Mouse (Mus musculus): ENCODE data around the gene Kif14. TPM values are rescaled to one million over a fixed set of nuclear protein-coding genes. Genes with fewer than 3 reads are reported as not detected.

Kif14 gene
- total RNA-seq, 2 experiments from 2014 or later, result 0.08 TPM; not detected in 1

GRCm38 (mm10) chr1:136512317-136512716 lies 46.2 kb downstream of the Kif14 start:
- DNase-seq, result no peak
- H3K4me3 ChIP-seq, result no peak overlapping the region
- TF ChIP-seq CTCF (IDR thresholded peaks at IDR 0.05), result no peak
- no peak overlapping the region for H3K27ac ChIP-seq
- intact Hi-C loops (cut with DNase I), result no loop called here

DNA sequence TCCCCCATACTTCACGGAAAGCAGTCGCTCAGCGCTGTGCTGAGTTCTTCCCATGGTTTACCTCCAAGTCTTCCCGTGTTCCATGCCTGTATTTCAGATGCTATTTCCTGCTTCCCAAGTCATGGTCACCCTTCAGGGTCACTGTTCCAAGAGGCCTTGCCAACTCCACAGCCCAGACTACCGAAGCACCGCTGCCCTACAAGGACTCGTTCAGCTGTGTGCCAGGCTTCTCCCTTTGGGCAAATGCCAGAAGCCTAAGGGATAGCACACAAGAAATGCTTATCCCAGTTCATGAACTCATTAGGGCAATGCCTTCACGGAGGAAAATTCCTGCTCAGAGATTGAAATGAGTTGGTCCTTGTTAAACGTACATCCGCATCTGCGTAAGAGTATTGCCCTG lies 47.0 kb downstream of the Kif14 start:
- intact Hi-C loops (cut with DNase I), result no loop called here
- H3K27ac ChIP-seq, result no peak overlapping the region
- DNase-seq, result no peak
- no peak overlapping the region for H3K4me3 ChIP-seq
- TF ChIP-seq CTCF (IDR thresholded peaks at IDR 0.05), result no peak

DNA sequence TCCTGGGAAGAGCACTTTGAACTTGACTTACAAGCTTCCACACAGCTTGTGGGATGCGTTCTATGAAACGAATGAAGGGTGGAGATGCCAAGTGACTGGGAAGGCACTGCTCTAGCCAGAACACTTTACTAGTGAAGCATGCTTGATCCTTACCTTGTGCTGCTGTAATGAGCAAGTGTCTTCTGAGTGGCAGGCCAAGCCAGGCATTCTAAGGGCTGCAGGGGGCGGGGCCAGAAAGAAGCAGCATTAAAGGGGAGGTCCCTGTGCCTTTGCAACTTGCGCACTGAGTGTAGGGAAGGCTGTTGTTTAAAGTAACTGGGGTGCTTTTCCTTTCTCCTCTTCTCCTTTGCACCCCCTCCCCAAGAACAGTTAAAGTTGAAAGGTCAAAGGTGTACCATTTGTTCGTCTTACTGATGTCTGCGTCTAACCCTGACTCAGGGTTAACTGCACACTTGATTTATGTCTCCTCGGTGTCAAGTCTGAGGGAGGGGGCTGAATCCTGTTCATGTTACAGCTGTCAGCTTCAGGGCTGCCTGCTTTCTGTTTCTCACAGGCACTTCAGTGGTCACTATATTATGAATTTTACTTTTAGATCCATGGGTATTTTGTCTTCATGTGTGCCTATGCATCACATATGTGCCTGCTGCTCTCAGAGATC lies 52.7 kb downstream of the Kif14 start:
- intact Hi-C loops (cut with DNase I), result no loop called here
- Histone ChIP-seq H3K4me3 (no peak overlapping the region), H3K27ac (no peak overlapping the region)
- TF ChIP-seq CTCF (IDR thresholded peaks at IDR 0.05), result no peak
- no peak for DNase-seq

GRCm38 (mm10) chr1:136521363-136521937 lies 55.3 kb downstream of the Kif14 start:
- Histone ChIP-seq H3K27ac (no peak overlapping the region), H3K4me3 (no peak overlapping the region)
- peak; percentile 69 for TF ChIP-seq CTCF (IDR thresholded peaks at IDR 0.05)
- intact Hi-C loops (cut with DNase I), result no loop called here
- peak; percentile 39 for DNase-seq

GRCm38 (mm10) chr1:136524917-136525316 lies 58.8 kb downstream of the Kif14 start:
- peak; percentile 69 for DNase-seq
- TF ChIP-seq CTCF (IDR thresholded peaks at IDR 0.05), result peak; percentile 87
- Histone ChIP-seq H3K27ac (no peak overlapping the region), H3K4me3 (no peak overlapping the region)
- intact Hi-C loops (cut with DNase I), result no loop called here

DNA sequence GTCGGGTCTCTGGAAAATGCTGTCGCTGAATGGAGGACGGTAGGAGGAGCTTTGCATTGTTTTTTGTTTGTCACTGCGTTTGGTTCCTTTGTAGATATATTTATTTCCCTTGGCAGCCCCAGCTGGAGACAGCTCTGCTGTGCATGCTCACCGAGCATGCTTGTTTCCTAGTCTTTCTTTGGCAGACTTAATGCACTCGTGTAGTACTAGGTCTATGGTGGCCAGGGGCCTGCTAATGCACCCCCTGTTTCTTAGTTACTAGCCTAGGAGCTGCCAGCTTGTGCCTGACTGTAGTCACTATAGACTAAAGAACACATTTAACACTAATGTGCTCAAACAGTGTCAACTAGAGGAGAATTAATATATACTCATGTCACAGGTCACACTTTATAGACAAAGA lies 59.7 kb downstream of the Kif14 start:
- Histone ChIP-seq H3K4me3 (no peak overlapping the region), H3K27ac (no peak overlapping the region)
- intact Hi-C loops (cut with DNase I), result no loop called here
- no peak for DNase-seq
- no peak for TF ChIP-seq CTCF (IDR thresholded peaks at IDR 0.05)

- Histone ChIP-seq H3K4me3 (no peak overlapping the region), H3K27ac (no peak overlapping the region)
- DNase-seq, result no peak
- intact Hi-C loops (cut with DNase I), result no loop called here
- no peak for TF ChIP-seq CTCF (IDR thresholded peaks at IDR 0.05)
Observed at GRCm38 (mm10) chr1:136527163-136527562, 61.0 kb downstream of the Kif14 start.

- Histone ChIP-seq H3K4me3 (no peak overlapping the region), H3K27ac (no peak overlapping the region)
- intact Hi-C loops (cut with DNase I), result no loop called here
- TF ChIP-seq CTCF (IDR thresholded peaks at IDR 0.05), result no peak
- DNase-seq, result no peak
Observed at GRCm38 (mm10) chr1:136532556-136532955, 66.4 kb downstream of the Kif14 start.

DNA sequence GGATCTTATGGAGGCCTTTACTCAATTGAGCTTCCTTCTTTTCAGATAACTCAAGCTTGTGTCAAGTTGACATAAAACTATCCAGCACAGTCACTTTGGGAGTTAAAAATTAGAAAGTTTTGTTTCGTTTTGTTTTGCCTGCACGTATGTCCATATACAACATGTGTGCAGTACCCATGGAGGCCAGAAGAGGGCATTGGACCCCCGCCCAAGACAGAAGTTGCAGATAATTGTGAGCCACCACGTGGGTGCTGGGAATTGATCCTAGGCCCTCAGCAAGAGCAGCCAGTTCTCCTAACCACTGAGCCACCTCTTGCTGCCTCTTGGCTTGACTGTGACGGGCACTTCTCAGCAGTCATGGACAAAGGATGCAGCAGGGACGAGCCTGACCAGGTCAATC lies 70.8 kb downstream of the Kif14 start:
- intact Hi-C loops (cut with DNase I), result no loop called here
- no peak overlapping the region for H3K4me3 ChIP-seq
- peak; percentile 10; the same call in 1 of the 2 replicates for TF ChIP-seq CTCF (IDR thresholded peaks at IDR 0.05)

GRCm38 (mm10) chr1:136538247-136538646 lies 72.1 kb downstream of the Kif14 start:
- intact Hi-C loops (cut with DNase I), result no loop called here
- Histone ChIP-seq H3K4me3 (no peak overlapping the region), H3K27ac (no peak overlapping the region)
- no peak for TF ChIP-seq CTCF (IDR thresholded peaks at IDR 0.05)
- DNase-seq, result peak; percentile 62

More for the DNA sequence above, 70.8 kb downstream of the Kif14 start:
- H3K27ac ChIP-seq, result no peak overlapping the region
- no peak for DNase-seq

DNA sequence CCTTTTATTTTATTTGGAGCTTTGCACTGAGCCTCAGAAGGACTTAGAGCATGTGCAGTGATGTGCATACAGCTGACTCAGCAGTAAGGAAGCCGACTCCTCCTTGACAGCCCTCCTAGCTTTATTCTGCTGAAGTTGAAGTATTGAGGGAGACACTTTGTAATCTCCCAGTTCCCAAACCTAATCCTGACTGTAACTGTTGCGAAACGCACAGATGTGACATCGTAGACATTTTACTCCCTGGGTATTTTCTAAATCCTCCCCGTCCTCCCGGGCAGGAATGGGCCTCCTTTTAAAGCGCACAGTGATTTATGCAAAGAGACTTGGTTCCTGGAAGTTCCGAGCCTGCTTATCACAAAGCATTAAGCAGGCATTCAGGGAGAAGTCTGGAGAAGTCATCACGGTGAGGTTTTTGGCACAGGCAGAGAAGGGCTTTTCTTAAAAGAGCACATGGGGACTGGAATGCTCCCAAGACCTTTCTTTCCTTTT lies 74.3 kb downstream of the Kif14 start:
- intact Hi-C loops (cut with DNase I), result no loop called here
- no peak for DNase-seq
- Histone ChIP-seq H3K27ac (peak overlapping the region; percentile 56), H3K4me3 (peak overlapping the region; percentile 50)
- TF ChIP-seq CTCF (IDR thresholded peaks at IDR 0.05), result no peak

DNA sequence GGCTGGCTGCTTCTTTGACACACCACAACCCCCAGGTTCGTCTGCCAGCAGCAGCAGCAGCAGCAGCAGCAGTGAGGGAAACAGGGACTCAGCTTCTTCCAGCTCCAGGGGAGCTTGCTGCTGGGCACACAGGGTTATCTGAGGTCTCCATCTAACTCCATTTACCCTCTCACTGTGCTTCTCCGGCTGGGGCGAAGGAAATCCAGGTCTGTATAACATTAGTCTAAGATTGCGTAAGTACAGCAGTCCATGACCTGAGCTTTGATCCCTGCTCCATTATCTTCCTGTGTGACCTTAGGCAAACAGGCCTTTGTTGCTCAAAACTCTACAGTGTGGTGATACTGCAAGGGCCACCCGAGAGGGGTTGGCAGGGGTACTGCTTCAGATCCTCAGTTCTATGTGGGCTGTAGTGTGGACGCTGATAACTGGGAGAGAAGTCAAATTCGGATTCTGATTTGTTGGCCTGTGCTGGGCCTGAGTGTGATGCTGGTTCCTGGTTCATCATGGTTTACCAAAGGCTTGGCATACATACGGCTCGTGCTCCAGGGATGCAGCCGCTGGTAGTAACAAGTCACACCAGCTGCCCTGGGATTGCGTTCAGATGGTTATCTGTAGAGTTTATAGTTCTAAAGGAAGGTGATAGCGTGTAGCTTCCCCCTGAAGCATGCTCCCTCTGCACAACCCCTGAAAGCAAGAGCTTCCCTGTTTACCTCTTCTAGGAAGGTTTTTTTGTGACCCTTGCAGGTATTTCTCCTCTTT lies 75.7 kb downstream of the Kif14 start:
- no peak overlapping the region for H3K27ac ChIP-seq
- no peak overlapping the region for H3K4me3 ChIP-seq
- no peak for TF ChIP-seq CTCF (IDR thresholded peaks at IDR 0.05)
- DNase-seq, result no peak
- intact Hi-C loops (cut with DNase I), result no loop called here

- intact Hi-C loops (cut with DNase I), result no loop called here
- TF ChIP-seq CTCF (IDR thresholded peaks at IDR 0.05), result no peak
Observed at GRCm38 (mm10) chr1:136543920-136544319, 77.8 kb downstream of the Kif14 start.

More at GRCm38 (mm10) chr1:136543920-136544319, 77.8 kb downstream of the Kif14 start:
- Histone ChIP-seq H3K4me3 (no peak overlapping the region), H3K27ac (no peak overlapping the region)
- DNase-seq, result no peak

Measured in gastrocnemius, adult 2 months (tissue).